17 mouse cellular contexts compared by ENCODE assay signal in the genomic region with DNA sequence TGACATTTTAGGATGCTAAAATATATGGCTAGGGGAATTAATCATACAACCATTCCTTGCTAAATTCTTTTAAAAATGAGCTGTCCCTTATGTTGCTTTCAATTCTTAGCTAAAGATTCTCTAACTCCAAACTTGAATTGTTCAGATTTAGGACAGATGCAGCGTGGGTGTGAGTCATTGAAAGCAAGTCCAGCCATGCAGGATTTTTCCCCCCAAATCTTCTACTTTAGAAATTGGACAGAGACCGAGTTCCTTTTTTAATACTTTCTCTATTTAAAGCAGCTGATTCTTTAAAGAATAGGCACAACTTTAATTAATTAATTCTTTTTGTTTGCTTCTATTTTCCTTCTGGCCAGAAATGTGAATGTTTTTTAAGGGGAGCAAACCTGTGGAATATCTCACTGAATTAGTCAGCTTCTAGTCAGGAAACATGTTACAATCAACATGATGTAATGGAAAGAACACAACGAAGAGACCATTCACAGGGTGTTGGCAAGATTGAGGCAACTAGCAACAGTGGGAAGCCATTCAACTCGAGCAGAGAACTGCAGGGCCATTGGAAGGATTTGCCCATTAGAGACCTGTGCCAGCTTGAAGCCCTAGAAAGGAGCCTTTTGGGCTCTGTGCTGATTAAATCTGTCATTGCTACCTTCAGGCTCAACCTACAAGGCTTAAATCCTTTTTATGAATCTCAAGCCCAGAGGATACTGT. TPM values are rescaled to one million over a fixed set of nuclear protein-coding genes. Genes with fewer than 3 reads are reported as not detected.
DNase-seq lines count a peak whose midpoint lies in the region; ATAC-seq lines count a peak whose summit lies in the region.
"Had no signal": no experiment of that assay in that cellular context is flagged by ENCODE, and none has a peak within 500 bp of the region (broad histone marks: within the 10 kb centered on the region; RNA-seq: fewer than 3 reads in every experiment).

No protein-coding gene starts in this region.

- no peaks in the 10 kb centered on the region for H3K9me3 ChIP-seq in forebrain, embryonic 13.5 days (replicated peaks)
- H3K9me3 ChIP-seq in forebrain, embryonic 12.5 days = no peaks in the 10 kb centered on the region
- H3K9me3 ChIP-seq: hindbrain, embryonic 12.5 days had no signal

- no peak overlapping the region; the same call in 1 of the 2 replicates for H3K27ac ChIP-seq in forebrain, embryonic 13.5 days
- no peak overlapping the region for H3K27ac ChIP-seq in forebrain, embryonic 12.5 days
- H3K27ac ChIP-seq: hindbrain, embryonic 12.5 days had no signal

- H3K4me1 ChIP-seq in forebrain, embryonic 13.5 days = peaks cover 11% of the 10 kb centered on the region
- peaks cover 10% of the 10 kb centered on the region for H3K4me1 ChIP-seq in forebrain, embryonic 12.5 days

- no peak overlapping the region for H3K4me3 ChIP-seq in forebrain, embryonic 13.5 days
- no peak overlapping the region for H3K4me3 ChIP-seq in forebrain, embryonic 12.5 days (replicated peaks)
- H3K4me3 ChIP-seq: hindbrain, embryonic 12.5 days had no signal

- H3K4me2 ChIP-seq in forebrain, embryonic 13.5 days = no peak overlapping the region
- no peak overlapping the region for H3K4me2 ChIP-seq in forebrain, embryonic 12.5 days
- H3K4me2 ChIP-seq: hindbrain, embryonic 12.5 days had no signal

- ATAC-seq in forebrain, embryonic 13.5 days = peak; percentile 61
- ATAC-seq in forebrain, embryonic 12.5 days (ENCODE audit: low FRiP score) = no peak
- ATAC-seq in erythroid progenitor cell, adult 5-6 weeks (replicated peaks; ENCODE audit: low FRiP score, poor library complexity, severe bottlenecking) = no peak
- ATAC-seq: Patski had no signal

- H3K36me3 ChIP-seq in forebrain, embryonic 13.5 days (ENCODE audit: poor library complexity, severe bottlenecking) = no peaks in the 10 kb centered on the region
- no peaks in the 10 kb centered on the region for H3K36me3 ChIP-seq in forebrain, embryonic 12.5 days (replicated peaks)
- H3K36me3 ChIP-seq: hindbrain, embryonic 12.5 days had no signal

- DNase-seq in layer of hippocampus, adult 11-12 months (ENCODE audit: low spot score) = peak; percentile 50
- no peak for DNase-seq in layer of hippocampus, postnatal 25 days (ENCODE audit: extremely low spot score in 1 of 2, low spot score in 1 of 2)
- peak; percentile 93 for DNase-seq in adipocyte (ENCODE audit: low spot score)
- peak; percentile 14 to 38 for DNase-seq in left cerebral cortex, postnatal 36 days (ENCODE audit: low spot score in 2 of 2)
- no peak for DNase-seq in B cell, adult 2 months
- DNase-seq: adrenal gland, postnatal 10 days; cerebellum, adult 11-12 months; gastrocnemius, postnatal 10 days; kidney, adult 9 months had no signal

- no peaks in the 10 kb centered on the region for H3K27me3 ChIP-seq in forebrain, embryonic 13.5 days
- no peaks in the 10 kb centered on the region for H3K27me3 ChIP-seq in forebrain, embryonic 12.5 days
- H3K27me3 ChIP-seq: hindbrain, embryonic 12.5 days; Patski had no signal

- no peak overlapping the region for H3K9ac ChIP-seq in forebrain, embryonic 13.5 days
- no peak overlapping the region for H3K9ac ChIP-seq in forebrain, embryonic 12.5 days
- H3K9ac ChIP-seq: hindbrain, embryonic 12.5 days had no signal

- intact Hi-C loops in left cerebral cortex, postnatal 36 days (cut with DNase I) = no loop called here

- 35% methylated on average over 4 of the region's 4 CpGs for WGBS in forebrain, embryonic 13.5 days
- 56% methylated on average over 4 of the region's 4 CpGs for WGBS in forebrain, embryonic 12.5 days

RNA-seq across cellular contexts. Expression of gene Ccdc50, which starts 3.6 kb away (rescaled TPM):
- 52.7 and 53.1 TPM in 2 replicates for polyA plus RNA-seq in forebrain, embryonic 13.5 days (2015; fragmentation: Nextera tagmentation; extraction: Ambion mirVana)
- 64.9 and 65.5 TPM in 2 replicates for polyA plus RNA-seq in forebrain, embryonic 12.5 days (2016; fragmentation: Nextera tagmentation; extraction: Ambion mirVana)
- 10 to 100 TPM; 48.2 to 51.8 TPM for total RNA-seq in layer of hippocampus, postnatal 25 days (2021)
- total RNA-seq in left cerebral cortex, postnatal 36 days (2021) = 10 to 100 TPM; 50.8 to 60.6 TPM
- 19.8 and 37.3 TPM in 2 replicates for total RNA-seq in erythroid progenitor cell, adult 5-6 weeks (2015; ENCODE audit: low replicate concordance)
- total RNA-seq in erythroid progenitor cell, adult 5-6 weeks (2017; ENCODE audit: low replicate concordance) = 7.6 and 10.8 TPM in 2 replicates

RNA-seq across cellular contexts. Expression of gene Uts2b, which starts 15.0 kb away (rescaled TPM):
- not detected in 2 replicates for polyA plus RNA-seq in forebrain, embryonic 13.5 days (2015; fragmentation: Nextera tagmentation; extraction: Ambion mirVana)
- not detected in 2 replicates for polyA plus RNA-seq in forebrain, embryonic 12.5 days (2016; fragmentation: Nextera tagmentation; extraction: Ambion mirVana)
- total RNA-seq in layer of hippocampus, postnatal 25 days (2021) = not detected
- not detected for total RNA-seq in left cerebral cortex, postnatal 36 days (2021)
- total RNA-seq in erythroid progenitor cell, adult 5-6 weeks (2015; ENCODE audit: low replicate concordance) = not detected in 2 replicates
- not detected in 2 replicates for total RNA-seq in erythroid progenitor cell, adult 5-6 weeks (2017; ENCODE audit: low replicate concordance)
- total RNA-seq: adrenal gland, postnatal 10 days; gastrocnemius, postnatal 10 days; megakaryocyte, adult 5-6 weeks had no signal
- polyA plus RNA-seq: embryonic facial prominence, embryonic 11.5 days; liver, embryonic 16.5 days; Patski had no signal

Comparison
In these comparisons a context has a peak if more than half of its experiments do, and no peak if none do; other contexts are left out.
1. DNase-seq: peak in layer of hippocampus, adult 11-12 months (single experiment), adipocyte (single experiment) and left cerebral cortex, postnatal 36 days (2 of 2); none in layer of hippocampus, postnatal 25 days (0 of 2) and B cell, adult 2 months (0 of 2).